Mouse (Mus musculus) neutrophil, adult 5-6 weeks (primary cell): ENCODE results near the gene Zfp296. TPM values are rescaled to one million over a fixed set of nuclear protein-coding genes. Genes with fewer than 3 reads are reported as not detected.

ENCODE experiments used
- total RNA-seq: library from RNA; stranded (forward); fragments of 200-1000 nt; gene quantifications from 2 replicates; pipeline ENCODE4 v1.2.3, GENCODE M21; 2017

Zfp296 gene
- total RNA-seq, 1 experiment from 2014 or later: 11.6 TPM

Other genes with a start within 250 kb of the Zfp296 start
- gene Ercc1, start 232.5 kb upstream of the Zfp296 start, total RNA-seq: 19.6 and 28.2 TPM in 2 replicates
- 7.1 and 7.3 TPM in 2 replicates for gene Cd3eap, start 217.8 kb upstream of the Zfp296 start, total RNA-seq
- gene Ppp1r13l, start 217.5 kb upstream of the Zfp296 start, total RNA-seq: 0.12 and 0.37 TPM in 2 replicates
- 27.4 and 30.1 TPM in 2 replicates for gene Ercc2, start 195.3 kb upstream of the Zfp296 start, total RNA-seq
- 0.81 TPM in 1 of 2 replicates, not detected in the other for gene Klc3, start 173.2 kb upstream of the Zfp296 start, total RNA-seq
- gene Ckm, start 172.5 kb upstream of the Zfp296 start, total RNA-seq: not detected in 2 replicates
- 17.2 and 18.0 TPM in 2 replicates for gene Mark4, start 118.5 kb upstream of the Zfp296 start, total RNA-seq
- gene Exoc3l2, start 114.0 kb upstream of the Zfp296 start, total RNA-seq: 0.12 TPM in 1 of 2 replicates, not detected in the other
- gene Bloc1s3, start 68.9 kb upstream of the Zfp296 start, total RNA-seq: 3.9 and 4.4 TPM in 2 replicates
- 8.7 and 14.3 TPM in 2 replicates for gene Trappc6a, start 68.9 kb upstream of the Zfp296 start, total RNA-seq
- not detected in 2 replicates for gene Nkpd1, start 59.4 kb upstream of the Zfp296 start, total RNA-seq
- 29.9 and 31.1 TPM in 2 replicates for gene Ppp1r37, start 14.2 kb upstream of the Zfp296 start, total RNA-seq
- 44.1 and 49.8 TPM in 2 replicates for gene Gemin7, start 308 bp downstream of the Zfp296 start, total RNA-seq
- gene Clasrp, start 27.2 kb downstream of the Zfp296 start, total RNA-seq: 97.9 and 108 TPM in 2 replicates
- 37.0 and 41.1 TPM in 2 replicates for gene Relb, start 52.2 kb downstream of the Zfp296 start, total RNA-seq
- 45.9 and 51.4 TPM in 2 replicates for gene Clptm1, start 87.7 kb downstream of the Zfp296 start, total RNA-seq
- gene Apoc2, start 100.7 kb downstream of the Zfp296 start, total RNA-seq: 14.0 and 17.5 TPM in 2 replicates
- gene Gm44805, start 104.1 kb downstream of the Zfp296 start, total RNA-seq: not detected in 2 replicates
- gene Apoc4, start 104.2 kb downstream of the Zfp296 start, total RNA-seq: 0.23 TPM in 1 of 2 replicates, not detected in the other
- gene Apoc1, start 115.4 kb downstream of the Zfp296 start, total RNA-seq: 2.7 and 12.5 TPM in 2 replicates
- gene Apoe, start 121.9 kb downstream of the Zfp296 start, total RNA-seq: 399 and 429 TPM in 2 replicates
- gene Tomm40, start 138.2 kb downstream of the Zfp296 start, total RNA-seq: 22.2 and 22.3 TPM in 2 replicates
- 0.23 TPM in 1 of 2 replicates, not detected in the other for gene Nectin2, start 173.2 kb downstream of the Zfp296 start, total RNA-seq
- not detected in 2 replicates for gene Bcam, start 193.7 kb downstream of the Zfp296 start, total RNA-seq
- gene Cblc, start 219.5 kb downstream of the Zfp296 start, total RNA-seq: 1.4 and 3.6 TPM in 2 replicates
- gene Bcl3, start 245.5 kb downstream of the Zfp296 start, total RNA-seq: 59.9 and 60.2 TPM in 2 replicates